Mouse (Mus musculus) lung, postnatal 36 days (tissue): Measurements from ENCODE around the gene Slc10a7.

Experiments
- DNase-seq: peaks from one replicate; pipeline ENCODE4 v3.0.0; 2022; ENCODE audit warnings: mixed read lengths

Gene Slc10a7

GRCm38 (mm10) chr8:78624738-78625442, 115.7 kb downstream of the Slc10a7 start:
- no peak for DNase-seq

GRCm38 (mm10) chr8:78626632-78627031, 117.5 kb downstream of the Slc10a7 start:
- no peak for DNase-seq

GRCm38 (mm10) chr8:78627793-78628192, 118.6 kb downstream of the Slc10a7 start:
- no peak for DNase-seq

- no peak for DNase-seq
These were observed 121.4 kb downstream of the Slc10a7 start for GRCm38 (mm10) chr8:78630414-78631164.

- no peak for DNase-seq
These were observed 123.9 kb downstream of the Slc10a7 start for GRCm38 (mm10) chr8:78633012-78633411.

GRCm38 (mm10) chr8:78634018-78634417, 124.9 kb downstream of the Slc10a7 start:
- no peak for DNase-seq

- peak; percentile 38 for DNase-seq
These were observed 125.5 kb downstream of the Slc10a7 start for GRCm38 (mm10) chr8:78634523-78635240.

GRCm38 (mm10) chr8:78635241-78635771, 126.2 kb downstream of the Slc10a7 start:
- DNase-seq, result no peak

GRCm38 (mm10) chr8:78641919-78642318, 132.8 kb downstream of the Slc10a7 start:
- no peak for DNase-seq

- DNase-seq, result no peak
These were observed 133.2 kb downstream of the Slc10a7 start for GRCm38 (mm10) chr8:78642376-78642775.

- no peak for DNase-seq
These were observed 138.0 kb downstream of the Slc10a7 start for GRCm38 (mm10) chr8:78647000-78647656.

- DNase-seq, result no peak
These were observed 138.7 kb downstream of the Slc10a7 start for GRCm38 (mm10) chr8:78647846-78648245.

GRCm38 (mm10) chr8:78648918-78649317, 139.8 kb downstream of the Slc10a7 start:
- peak; percentile 92 for DNase-seq

- DNase-seq, result no peak
These were observed 142.5 kb downstream of the Slc10a7 start for GRCm38 (mm10) chr8:78651670-78652069.

GRCm38 (mm10) chr8:78655351-78656045, 146.4 kb downstream of the Slc10a7 start:
- DNase-seq, result peak; percentile 42

GRCm38 (mm10) chr8:78656700-78657370, 147.7 kb downstream of the Slc10a7 start:
- peak; percentile 38 for DNase-seq

- DNase-seq, result no peak
These were observed 149.0 kb downstream of the Slc10a7 start for GRCm38 (mm10) chr8:78658172-78658571.

GRCm38 (mm10) chr8:78659617-78660187, 150.6 kb downstream of the Slc10a7 start:
- DNase-seq, result no peak

- DNase-seq, result no peak
These were observed 155.3 kb downstream of the Slc10a7 start for GRCm38 (mm10) chr8:78664306-78664940.

- peak; percentile 40 for DNase-seq
These were observed 158.3 kb downstream of the Slc10a7 start for GRCm38 (mm10) chr8:78667399-78667798.

- no peak for DNase-seq
These were observed 159.1 kb downstream of the Slc10a7 start for GRCm38 (mm10) chr8:78668206-78668605.
